Mouse (Mus musculus) liver, adult 2 months (tissue): ENCODE data around the gene 4930518I15Rik.

Source experiments
- CTCF ChIP-seq: fragments of 200-500 bp; IDR thresholded peaks from 2 replicates; pipeline ENCODE4 v1.5.1; 2011; ENCODE audit warnings: low read depth, low read length, control low read depth
- POLR2A ChIP-seq: fragments of 200-500 bp; IDR thresholded peaks from 2 replicates; pipeline ENCODE4 v1.6.1; 2011; ENCODE audit warnings: low read length, control low read depth; ENCODE audit not compliant: insufficient read depth; ENCODE audit errors: extremely low read depth

- no peak for TF ChIP-seq POLR2A
- TF ChIP-seq CTCF: peak; percentile 63
Observed at GRCm38 (mm10) chr2:156904976-156905717, 47.4 kb upstream of the 4930518I15Rik start.
